In genomic region chr4:45461661-45462060, GRCm38 (mm10) we compare ENCODE assay signal across 10 mouse cellular contexts. TPM values are rescaled to one million over a fixed set of nuclear protein-coding genes. Genes with fewer than 3 reads are reported as not detected.
A peak's percentile ranks its signal among the peaks of the same experiment; 100 is the strongest.
DNase-seq lines count a peak whose midpoint lies in the region; ATAC-seq and TF ChIP-seq lines count a peak whose summit lies in the region.
"Had no signal": no experiment of that assay in that cellular context is flagged by ENCODE, and none has a peak within 500 bp of the region (broad histone marks: within the 10 kb centered on the region; RNA-seq: fewer than 3 reads in every experiment).

No protein-coding gene starts in this region.

- H3K27me3 ChIP-seq in heart, embryonic 14.5 days (ENCODE audit: control insufficient read depth, insufficient read depth, low read length), result no peaks in the 10 kb centered on the region
- no peaks in the 10 kb centered on the region for H3K27me3 ChIP-seq in liver, embryonic 13.5 days
- H3K27me3 ChIP-seq in cerebellum, adult 2 months (ENCODE audit: control insufficient read depth, insufficient read depth, low read length), result peaks cover 2% of the 10 kb centered on the region; the same call in 1 of the 2 replicates
- no peaks in the 10 kb centered on the region for H3K27me3 ChIP-seq in intestine, postnatal 0 days (replicated peaks; ENCODE audit: control insufficient read depth, insufficient read depth, low read length)
- H3K27me3 ChIP-seq: midbrain, embryonic 15.5 days had no signal

- no peak for ATAC-seq in heart, embryonic 14.5 days (ENCODE audit: insufficient number of reproducible peaks, insufficient read depth, low FRiP score, low read depth)
- no peak for ATAC-seq in liver, embryonic 13.5 days (ENCODE audit: low read depth)
- ATAC-seq in inflammation-experienced regulatory T-cells, adult 6 months, result no peak
- ATAC-seq in intestine, postnatal 0 days, result no peak
- ATAC-seq: midbrain, embryonic 15.5 days had no signal

- no peak overlapping the region for H3K4me3 ChIP-seq in heart, embryonic 14.5 days (ENCODE audit: control insufficient read depth in 1 of 2, insufficient read depth in 1 of 2, low read depth in 1 of 2, low read length in 2 of 2)
- no peak overlapping the region for H3K4me3 ChIP-seq in liver, embryonic 13.5 days (replicated peaks)
- no peak overlapping the region for H3K4me3 ChIP-seq in cerebellum, adult 2 months (replicated peaks; ENCODE audit: insufficient read depth, low read depth, low read length)
- no peak overlapping the region for H3K4me3 ChIP-seq in intestine, postnatal 0 days (ENCODE audit: low read depth, low read length)
- H3K4me3 ChIP-seq: midbrain, embryonic 15.5 days had no signal

- H3K4me2 ChIP-seq in heart, embryonic 14.5 days (ENCODE audit: low read length), result no peak overlapping the region
- H3K4me2 ChIP-seq in liver, embryonic 13.5 days, result no peak overlapping the region
- no peak overlapping the region for H3K4me2 ChIP-seq in intestine, postnatal 0 days (replicated peaks; ENCODE audit: low read depth)
- H3K4me2 ChIP-seq: midbrain, embryonic 15.5 days had no signal

- DNase-seq in left cerebral cortex, postnatal 4 days, result peak; percentile 48
- no peak for DNase-seq in left cerebral cortex, postnatal 36 days (ENCODE audit: low spot score in 2 of 2)
- peak; percentile 58 for DNase-seq in embryo, embryonic 10 days (ENCODE audit: low spot score)
- DNase-seq in liver, embryonic 13.5 days, result no peak
- no peak for DNase-seq in cerebellum, adult 2 months
- DNase-seq: cerebellum, postnatal 25 days had no signal

- intact Hi-C loops in left cerebral cortex, postnatal 4 days (cut with DNase I), result no loop called here
- intact Hi-C loops in left cerebral cortex, postnatal 36 days (cut with DNase I), result no loop called here

- peaks cover 36 to 71% of the 10 kb centered on the region in 2 experiments for H3K4me1 ChIP-seq in heart, embryonic 14.5 days (ENCODE audit: control insufficient read depth in 2 of 2, insufficient read depth in 2 of 2, low read length in 2 of 2)
- peaks cover 51% of the 10 kb centered on the region for H3K4me1 ChIP-seq in liver, embryonic 13.5 days (replicated peaks)
- H3K4me1 ChIP-seq in cerebellum, adult 2 months (ENCODE audit: control insufficient read depth, insufficient read depth, low read length), result peaks cover under 1% of the 10 kb centered on the region; the same call in 1 of the 2 replicates
- H3K4me1 ChIP-seq in intestine, postnatal 0 days (replicated peaks; ENCODE audit: control insufficient read depth, insufficient read depth, low read length), result peaks cover 6% of the 10 kb centered on the region; the same call in 1 of the 2 replicates

- WGBS in heart, embryonic 14.5 days, result 36% methylated on average over 7 of the region's 7 CpGs
- 42% methylated on average over 7 of the region's 7 CpGs for WGBS in liver, embryonic 13.5 days (ENCODE audit: insufficient replicate concordance)
- WGBS in cerebellum, adult 2 months, result 15% methylated on average over 7 of the region's 7 CpGs
- 56% methylated on average over 7 of the region's 7 CpGs for WGBS in intestine, postnatal 0 days

- no peak overlapping the region for H3K9ac ChIP-seq in heart, embryonic 14.5 days (ENCODE audit: low read length)
- H3K9ac ChIP-seq in liver, embryonic 13.5 days, result peak overlapping the region; percentile 36; the same call in 1 of the 2 replicates
- no peak overlapping the region for H3K9ac ChIP-seq in intestine, postnatal 0 days (ENCODE audit: low read depth, low read length)
- H3K9ac ChIP-seq: midbrain, embryonic 15.5 days had no signal

- peak overlapping the region; percentile 6 to 19; a peak in 1 of 4 replicates for H3K27ac ChIP-seq in heart, embryonic 14.5 days (replicated peaks in 1 of 2; ENCODE audit: control insufficient read depth in 1 of 2, insufficient read depth in 1 of 2, low read depth in 2 of 2, low read length in 2 of 2)
- H3K27ac ChIP-seq in liver, embryonic 13.5 days, result no peak overlapping the region
- no peak overlapping the region for H3K27ac ChIP-seq in cerebellum, adult 2 months (ENCODE audit: insufficient read depth, low read length)
- H3K27ac ChIP-seq in intestine, postnatal 0 days (ENCODE audit: low read depth, low read length), result no peak overlapping the region
- H3K27ac ChIP-seq: midbrain, embryonic 15.5 days had no signal

- H3K9me3 ChIP-seq in heart, embryonic 14.5 days (ENCODE audit: control insufficient read depth, low read length), result no peaks in the 10 kb centered on the region
- H3K9me3 ChIP-seq in liver, embryonic 13.5 days (replicated peaks), result no peaks in the 10 kb centered on the region
- H3K9me3 ChIP-seq in intestine, postnatal 0 days (ENCODE audit: control insufficient read depth), result no peaks in the 10 kb centered on the region
- H3K9me3 ChIP-seq: midbrain, embryonic 15.5 days had no signal

- TF ChIP-seq POLR2A in cerebellum, adult 2 months (IDR thresholded peaks at IDR 0.05; ENCODE audit: borderline replicate concordance, insufficient read depth, low read length), result no peak

- TF ChIP-seq CTCF in cerebellum, adult 2 months (IDR thresholded peaks at IDR 0.05; ENCODE audit: borderline replicate concordance, insufficient read depth, low read depth, low read length), result no peak
- no peak for TF ChIP-seq CTCF in intestine, postnatal 0 days (IDR thresholded peaks at IDR 0.05; ENCODE audit: low read depth)

- peaks cover 22% of the 10 kb centered on the region for H3K36me3 ChIP-seq in heart, embryonic 14.5 days (ENCODE audit: control insufficient read depth, insufficient read depth, low read length)
- H3K36me3 ChIP-seq in liver, embryonic 13.5 days, result peaks cover 25% of the 10 kb centered on the region
- H3K36me3 ChIP-seq in intestine, postnatal 0 days (ENCODE audit: control insufficient read depth, insufficient read depth), result peaks cover 14% of the 10 kb centered on the region
- H3K36me3 ChIP-seq: midbrain, embryonic 15.5 days had no signal

RNA-seq across cellular contexts. Expression of gene Slc25a51, which starts 53.1 kb away (rescaled TPM):
- total RNA-seq in left cerebral cortex, postnatal 4 days (2021), result 100 to 1,000 TPM; 113 to 116 TPM
- 100 to 1,000 TPM; 117 to 118 TPM for total RNA-seq in left cerebral cortex, postnatal 36 days (2021)
- polyA plus RNA-seq in heart, embryonic 14.5 days (2014; fragmentation: Nextera tagmentation; extraction: Ambion mirVana), result 74.9 and 77.2 TPM in 2 replicates
- 64.9 and 72.5 TPM in 2 replicates for polyA plus RNA-seq in liver, embryonic 13.5 days (2015; fragmentation: Nextera tagmentation; extraction: Ambion mirVana)
- 93.8 and 98.9 TPM in 2 replicates for polyA plus RNA-seq in cerebellum, adult 2 months (2012; rRNA removed)
- polyA plus RNA-seq in inflammation-experienced regulatory T-cells, adult 6 months (2017; shearing (Covaris generic)), result 10 to 100 TPM; 38.6 to 60.9 (median 50.1) TPM
- 39.7 and 40.9 TPM in 2 replicates for polyA plus RNA-seq in intestine, postnatal 0 days (2015; fragmentation: Nextera tagmentation; extraction: Ambion mirVana)

Comparison
In these comparisons a context has a peak if more than half of its experiments do, and no peak if none do; other contexts are left out.
1. DNase-seq: peak in left cerebral cortex, postnatal 4 days (single experiment) and embryo, embryonic 10 days (single experiment); none in left cerebral cortex, postnatal 36 days (0 of 2), liver, embryonic 13.5 days (single experiment) and cerebellum, adult 2 months (0 of 2).
2. H3K27ac ChIP-seq: peak in heart, embryonic 14.5 days (2 of 2); none in liver, embryonic 13.5 days (single experiment), cerebellum, adult 2 months (single experiment) and intestine, postnatal 0 days (single experiment).